Mouse (Mus musculus) CD4-positive helper T cell, adult 2 months (primary cell): Measurements from ENCODE around the gene Fkbp5.

Experiments used
- DNase-seq: peaks from one replicate; pipeline ENCODE4 v3.0.0-alpha.2; 2012; ENCODE audit warnings: low read depth, missing footprints, low spot score

Fkbp5 gene

GRCm38 (mm10) chr17:28460388-28460787 lies 56.9 kb downstream of the Fkbp5 start:
- DNase-seq = no peak

GRCm38 (mm10) chr17:28455098-28455497 lies 62.2 kb downstream of the Fkbp5 start:
- DNase-seq = peak; percentile 58

- DNase-seq = no peak
Observed at GRCm38 (mm10) chr17:28452889-28453288, 64.4 kb downstream of the Fkbp5 start.

- no peak for DNase-seq
Observed at GRCm38 (mm10) chr17:28451914-28452313, 65.4 kb downstream of the Fkbp5 start.

- DNase-seq = no peak
Observed at GRCm38 (mm10) chr17:28451487-28451886, 65.8 kb downstream of the Fkbp5 start.

GRCm38 (mm10) chr17:28448225-28448624 lies 69.1 kb downstream of the Fkbp5 start:
- no peak for DNase-seq

GRCm38 (mm10) chr17:28447789-28448188 lies 69.5 kb downstream of the Fkbp5 start:
- DNase-seq = no peak

- DNase-seq = no peak
Observed at GRCm38 (mm10) chr17:28446820-28447168, 70.5 kb downstream of the Fkbp5 start.

- no peak for DNase-seq
Observed at GRCm38 (mm10) chr17:28445886-28446819, 71.2 kb downstream of the Fkbp5 start.

GRCm38 (mm10) chr17:28442661-28443060 lies 74.7 kb downstream of the Fkbp5 start:
- DNase-seq = peak; percentile 48

GRCm38 (mm10) chr17:28438342-28439115 lies 78.8 kb downstream of the Fkbp5 start:
- DNase-seq = no peak

GRCm38 (mm10) chr17:28437938-28438337 lies 79.4 kb downstream of the Fkbp5 start:
- no peak for DNase-seq

- DNase-seq = no peak
Observed at GRCm38 (mm10) chr17:28434921-28435485, 82.3 kb downstream of the Fkbp5 start.

GRCm38 (mm10) chr17:28433029-28433428 lies 84.3 kb downstream of the Fkbp5 start:
- no peak for DNase-seq

GRCm38 (mm10) chr17:28431931-28432335 lies 85.4 kb downstream of the Fkbp5 start:
- peak; percentile 42 for DNase-seq

- DNase-seq = no peak
Observed at GRCm38 (mm10) chr17:28431038-28431437, 86.3 kb downstream of the Fkbp5 start.

- DNase-seq = no peak
Observed at GRCm38 (mm10) chr17:28428474-28429258, 88.7 kb downstream of the Fkbp5 start.

GRCm38 (mm10) chr17:28427666-28428065 lies 89.7 kb downstream of the Fkbp5 start:
- DNase-seq = no peak

- DNase-seq = no peak
Observed at GRCm38 (mm10) chr17:28424373-28424772, 93.0 kb downstream of the Fkbp5 start.

GRCm38 (mm10) chr17:28421071-28421470 lies 96.3 kb downstream of the Fkbp5 start:
- DNase-seq = no peak

GRCm38 (mm10) chr17:28420229-28421051 lies 96.9 kb downstream of the Fkbp5 start:
- DNase-seq = no peak
